Mouse (Mus musculus) megakaryocyte progenitor cell, adult 5-6 weeks (primary cell): ENCODE measurements around the gene Snai1. TPM values are rescaled to one million over a fixed set of nuclear protein-coding genes. Genes with fewer than 3 reads are reported as not detected.

Experiments used
- ATAC-seq: replicated peaks from 2 replicates; pipeline ENCODE4 v1.8.0; 2016; ENCODE audit warnings: mild to moderate bottlenecking, moderate TSS enrichment, inconsistent platforms; ENCODE audit not compliant: poor library complexity
- total RNA-seq, 2 experiments: library from RNA; stranded (forward) in 1 of 2; stranded (reverse) in 1 of 2; fragments of 157-497, 149-512 nt in 1 of 2; fragments of 200-1000 nt in 1 of 2; gene quantifications; 2 replicates each; pipeline versions ENCODE4 v1.2.3 to v1.2.4; 2015 to 2017

Snai1 gene
- total RNA-seq, 2 experiments from 2014 or later: 0.33 TPM; not detected in 1

DNA sequence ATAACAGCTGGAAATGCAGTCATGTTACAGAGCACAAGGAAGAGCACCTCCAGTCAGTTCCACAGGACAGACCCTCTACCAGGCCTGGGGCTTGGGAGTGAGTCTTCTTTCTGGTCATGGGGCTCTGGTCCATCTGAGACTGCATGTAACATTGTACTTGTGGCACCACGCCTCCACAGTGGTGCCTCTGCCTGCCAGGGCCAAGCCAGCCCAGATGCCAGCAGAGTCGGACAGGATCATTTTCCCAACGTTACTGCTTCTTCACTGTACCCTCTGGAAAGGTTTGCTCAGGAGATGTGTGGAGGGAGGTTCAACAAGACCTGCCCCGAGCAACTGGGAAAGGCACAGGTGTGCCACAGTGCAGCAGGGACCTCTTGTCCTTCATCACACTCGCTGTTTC, 22.3 kb upstream of the Snai1 start:
- no peak for ATAC-seq

DNA sequence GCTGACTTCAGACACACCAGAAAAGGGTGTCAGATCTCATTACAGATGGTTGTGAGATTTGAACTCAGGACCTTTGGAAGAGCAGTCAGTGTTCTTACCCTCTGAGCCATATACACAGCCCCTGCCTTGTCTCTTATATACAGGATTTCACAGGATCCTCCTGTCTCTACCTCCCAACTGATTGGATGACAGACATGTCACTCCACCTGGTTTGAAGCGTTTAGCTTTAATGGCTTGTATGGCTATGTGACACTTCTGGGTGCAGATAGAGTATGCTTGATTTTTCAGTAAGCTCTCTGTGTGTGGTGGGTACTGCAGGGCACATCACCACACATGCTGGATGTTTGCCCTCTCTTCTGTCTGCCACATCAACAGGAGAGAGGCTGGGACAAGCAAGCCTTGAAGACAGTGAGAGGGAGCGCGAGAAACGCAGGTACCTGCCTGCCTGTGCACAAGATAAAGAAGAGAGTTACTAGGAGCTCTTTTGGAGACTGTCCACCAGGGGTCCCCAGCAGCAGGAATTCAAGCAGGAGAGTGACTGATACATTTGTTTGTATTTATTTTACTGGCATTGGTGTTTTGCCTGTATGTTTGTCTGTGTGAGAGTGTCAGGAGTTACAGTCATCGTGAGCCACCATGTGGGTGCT, 18.3 kb upstream of the Snai1 start:
- peak; percentile 78 for ATAC-seq

DNA sequence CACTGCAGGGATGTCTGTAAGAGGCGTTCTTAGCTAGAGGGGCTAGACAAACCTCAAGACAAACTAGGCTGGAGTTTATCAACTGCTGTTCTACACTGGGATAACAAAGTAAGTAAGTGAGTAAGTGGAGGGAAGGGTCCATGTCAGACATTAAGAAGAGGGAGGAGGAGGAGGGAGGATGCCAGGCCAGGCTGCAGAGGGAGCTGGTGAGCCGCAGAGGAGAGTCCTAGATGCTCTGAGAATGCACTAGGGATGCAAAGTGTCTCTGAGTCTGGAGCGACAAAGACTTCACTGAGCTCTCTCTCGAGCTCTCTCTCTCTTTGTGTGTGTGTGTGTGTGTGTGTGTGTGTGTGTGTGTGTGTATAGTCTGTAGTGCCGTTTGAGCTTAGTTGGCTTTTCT, 9.7 kb upstream of the Snai1 start:
- ATAC-seq: peak; percentile 80

DNA sequence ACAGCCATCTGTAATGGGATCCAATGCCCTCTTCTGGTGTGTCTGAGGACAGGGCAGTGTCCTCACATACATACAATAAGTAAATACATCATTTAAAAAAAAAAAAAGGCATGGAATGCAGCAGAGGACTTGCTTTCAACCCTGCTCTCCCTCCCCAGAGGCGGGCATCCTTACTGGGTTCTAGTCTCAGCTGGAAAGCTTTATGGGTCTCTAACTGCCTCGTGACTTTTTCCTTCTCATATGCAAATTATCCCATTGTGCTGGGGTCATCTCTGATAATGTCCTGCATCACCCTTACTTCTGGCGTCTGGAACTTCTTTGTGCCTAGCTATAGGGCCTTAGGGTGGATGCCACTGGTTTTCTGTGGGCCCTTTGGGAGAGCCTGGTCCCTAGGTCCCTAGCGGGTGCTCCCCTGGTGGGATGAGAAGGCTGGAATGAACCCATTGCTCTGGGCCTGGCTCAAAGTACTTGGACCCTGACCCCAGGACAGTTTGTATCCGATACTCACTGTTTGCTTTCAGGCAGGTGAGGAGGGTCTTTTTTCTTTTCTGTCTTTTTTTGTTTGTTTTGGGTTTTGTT, 8.0 kb upstream of the Snai1 start:
- no peak for ATAC-seq

DNA sequence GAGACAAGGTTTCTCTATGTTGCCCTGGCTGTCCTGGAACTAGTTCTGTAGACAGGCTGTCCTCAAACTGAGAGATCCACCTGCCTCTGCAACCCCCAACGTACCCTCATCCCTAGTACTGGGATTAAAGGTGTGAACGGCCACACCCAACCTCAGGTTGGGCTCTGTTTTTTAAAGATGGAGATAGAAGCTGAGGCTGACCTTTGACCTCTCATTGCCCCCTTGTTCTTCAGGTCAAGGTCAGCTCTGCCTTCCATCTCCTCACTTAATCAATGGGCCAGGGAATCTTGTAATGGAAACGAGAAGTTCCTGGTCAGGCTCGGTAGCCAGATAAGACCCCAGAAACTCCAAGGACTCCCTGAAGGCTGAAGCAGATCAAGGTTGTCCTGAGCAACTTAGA, 7.5 kb upstream of the Snai1 start:
- ATAC-seq: no peak

DNA sequence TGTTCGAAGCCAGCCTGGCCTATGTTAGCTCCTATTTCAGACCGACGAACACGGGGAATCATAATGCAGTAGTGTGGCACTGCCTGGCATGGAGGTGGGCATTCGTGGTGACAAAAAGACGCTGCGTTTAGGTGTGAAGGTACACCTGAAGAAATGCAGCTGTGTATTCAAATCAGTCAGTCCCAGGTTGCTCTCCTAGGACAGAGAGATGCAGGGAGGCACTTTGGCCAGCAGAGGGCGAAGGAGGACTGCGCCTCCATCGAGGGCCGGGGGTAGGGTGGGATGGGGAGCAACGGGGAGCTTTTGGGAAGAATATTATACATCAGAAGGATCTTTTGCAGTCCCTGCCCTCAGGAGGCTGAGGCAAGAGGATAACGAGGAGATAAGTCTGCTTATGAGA, 5.9 kb upstream of the Snai1 start:
- peak; percentile 76 for ATAC-seq

DNA sequence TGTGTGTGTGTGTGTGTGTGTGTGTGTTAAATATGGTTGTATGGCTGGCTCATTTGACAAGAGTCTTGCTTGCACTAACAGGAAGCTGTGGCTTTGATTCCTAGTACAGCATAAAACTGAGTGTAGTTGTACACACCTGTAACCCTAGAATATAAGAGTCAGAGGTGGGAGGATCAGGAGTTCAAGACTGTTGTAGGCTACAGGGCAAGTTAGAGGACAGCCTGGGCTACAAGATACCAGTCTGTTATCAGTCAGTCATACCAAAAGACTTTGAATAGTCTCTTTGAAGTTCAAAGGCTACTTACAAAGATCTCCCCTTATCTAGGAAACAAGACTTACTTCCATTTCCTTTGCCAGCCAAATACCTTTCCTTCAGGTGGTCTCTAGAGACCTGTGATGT, 4.1 kb upstream of the Snai1 start:
- no peak for ATAC-seq

DNA sequence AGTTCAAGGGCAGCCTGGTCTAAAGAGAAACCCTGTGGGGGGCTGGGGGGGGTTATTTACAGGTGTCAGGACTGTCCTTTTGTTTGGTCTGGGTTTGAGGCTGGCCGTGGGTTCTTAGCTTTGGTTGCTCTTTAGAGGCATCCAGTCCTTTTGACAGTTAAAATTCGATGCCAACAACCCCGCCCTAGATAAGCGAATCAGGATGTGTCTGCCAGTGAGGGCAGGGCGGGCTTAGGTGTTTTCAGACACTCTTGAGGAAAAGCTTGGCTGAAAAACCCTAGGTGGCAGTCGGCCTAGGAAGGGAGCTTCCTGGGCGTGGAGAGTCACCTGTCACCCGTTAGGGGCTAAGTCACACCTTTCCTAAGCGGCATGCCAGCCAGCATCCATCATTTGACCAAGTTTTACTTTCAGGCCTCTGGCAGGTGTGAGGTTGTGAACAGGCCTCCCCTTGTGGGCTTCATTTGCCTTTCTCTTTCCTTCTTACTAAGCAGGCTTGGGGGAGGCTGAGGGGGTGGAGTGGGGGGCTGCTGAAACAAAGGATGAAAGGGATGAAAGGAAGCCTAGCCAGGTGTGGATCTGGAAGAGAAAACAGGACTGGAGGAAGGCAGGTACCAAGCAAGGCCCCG, 1.6 kb upstream of the Snai1 start:
- no peak; the same call in 1 of the 2 replicates for ATAC-seq

DNA sequence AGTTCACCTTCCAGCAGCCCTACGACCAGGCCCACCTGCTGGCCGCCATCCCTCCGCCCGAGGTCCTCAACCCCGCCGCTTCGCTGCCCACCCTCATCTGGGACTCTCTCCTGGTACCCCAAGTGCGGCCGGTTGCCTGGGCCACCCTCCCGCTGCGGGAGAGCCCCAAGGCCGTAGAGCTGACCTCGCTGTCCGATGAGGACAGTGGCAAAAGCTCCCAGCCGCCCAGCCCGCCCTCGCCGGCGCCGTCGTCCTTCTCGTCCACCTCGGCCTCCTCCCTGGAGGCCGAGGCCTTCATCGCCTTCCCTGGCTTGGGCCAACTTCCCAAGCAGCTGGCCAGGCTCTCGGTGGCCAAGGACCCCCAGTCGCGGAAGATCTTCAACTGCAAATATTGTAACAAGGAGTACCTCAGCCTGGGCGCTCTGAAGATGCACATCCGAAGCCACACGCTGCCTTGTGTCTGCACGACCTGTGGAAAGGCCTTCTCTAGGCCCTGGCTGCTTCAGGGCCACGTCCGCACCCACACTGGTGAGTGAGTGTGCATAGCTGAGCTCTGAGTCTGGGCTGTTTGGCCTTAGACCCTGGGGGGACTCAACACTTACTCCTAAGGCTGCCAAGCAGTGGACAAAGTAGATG, 794 bp downstream of the Snai1 start:
- ATAC-seq: no peak

DNA sequence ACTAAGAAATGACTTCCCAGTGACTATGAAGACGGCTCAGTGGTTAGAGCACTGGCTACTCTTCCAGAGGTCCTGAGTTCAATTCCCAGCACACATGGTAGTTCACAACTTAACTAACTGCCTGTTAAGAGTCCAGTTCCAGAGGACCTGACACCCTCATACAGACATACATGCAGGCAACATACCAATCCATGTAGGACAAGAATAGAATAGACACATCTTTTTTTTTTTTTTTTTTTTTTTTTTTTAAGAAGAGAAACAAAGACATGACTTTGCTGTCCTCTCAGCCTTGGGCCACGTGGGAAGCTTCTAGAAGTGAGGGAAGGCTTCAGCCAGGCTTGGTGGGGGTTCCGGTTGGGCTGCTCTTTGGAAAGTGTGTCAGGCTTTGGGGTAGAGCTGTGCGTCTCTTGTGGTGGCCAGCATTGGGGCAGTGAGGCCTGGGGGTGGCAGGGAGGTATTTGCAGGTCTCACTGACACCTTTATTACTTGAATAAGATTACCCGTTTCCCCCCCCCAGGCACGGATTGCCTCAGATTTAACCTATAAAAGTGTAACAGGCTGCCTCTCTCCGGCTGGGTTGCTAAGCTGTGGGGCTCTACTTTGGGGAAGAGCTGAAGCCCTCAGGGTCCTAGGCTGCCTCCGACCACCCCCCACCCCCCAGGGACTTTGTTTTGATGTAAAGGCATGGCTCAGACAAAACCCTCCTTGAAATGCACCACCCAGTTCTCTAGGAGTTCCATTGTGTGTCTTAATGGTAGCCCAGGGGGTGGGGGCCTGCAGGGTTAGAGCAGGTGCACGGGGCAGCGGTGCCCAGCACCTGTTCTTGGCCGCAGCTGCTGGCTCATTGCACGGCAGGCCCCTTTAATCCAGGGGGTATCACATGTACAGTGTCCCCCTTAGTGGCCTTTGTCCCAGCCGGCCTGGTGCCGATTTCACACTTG, 1.8 kb downstream of the Snai1 start:
- no peak for ATAC-seq

DNA sequence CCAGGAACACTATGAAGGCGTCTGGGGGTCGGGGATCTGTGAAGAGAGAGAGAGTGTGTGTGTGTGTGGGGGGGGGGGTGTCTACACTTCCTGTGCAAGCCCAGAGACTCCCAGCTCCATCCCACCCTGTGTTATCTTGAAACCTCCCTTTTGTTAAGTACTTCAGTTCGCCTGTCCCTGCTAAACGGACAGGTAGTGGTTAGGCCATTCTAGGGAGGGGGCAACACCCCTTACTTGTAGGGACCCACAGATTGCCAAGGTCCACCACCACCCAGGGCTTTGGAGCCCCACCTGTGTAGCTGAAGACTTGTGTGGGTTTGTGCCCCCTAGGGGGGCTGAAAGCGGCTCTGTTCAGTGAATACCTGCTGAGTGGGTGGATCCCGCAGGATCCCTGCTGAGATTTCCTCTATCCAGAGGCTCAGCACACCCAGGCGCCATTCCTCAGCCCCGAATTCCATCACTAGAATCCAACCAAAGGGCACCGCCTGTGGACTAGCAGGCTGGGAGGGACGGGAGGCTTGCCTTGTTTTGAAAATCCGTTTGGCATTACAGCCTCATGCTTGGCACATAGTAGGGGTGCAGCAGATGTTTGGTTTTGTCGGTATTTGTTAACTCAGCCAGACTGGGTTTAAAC, 2.6 kb downstream of the Snai1 start:
- ATAC-seq: no peak

DNA sequence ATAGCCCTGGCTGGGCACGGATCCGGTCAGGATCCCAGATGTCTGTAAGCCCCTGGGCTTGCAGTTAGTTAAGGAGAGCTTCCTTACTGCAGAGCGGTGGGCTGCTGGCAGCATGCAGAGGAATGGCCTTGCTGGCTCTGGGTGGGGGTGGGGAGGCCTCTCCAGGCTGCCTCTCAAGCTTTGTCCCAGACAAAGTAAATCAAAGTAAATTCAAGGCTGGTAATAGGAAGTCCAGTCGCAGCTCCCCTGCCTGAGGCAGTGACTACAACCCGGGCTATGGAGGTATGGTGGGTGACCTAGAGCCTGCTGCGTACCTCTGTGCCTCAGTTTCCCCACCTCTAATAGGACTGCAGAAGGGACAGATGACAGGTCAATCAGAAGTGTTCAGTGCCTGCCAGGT, 3.3 kb downstream of the Snai1 start:
- ATAC-seq: no peak

DNA sequence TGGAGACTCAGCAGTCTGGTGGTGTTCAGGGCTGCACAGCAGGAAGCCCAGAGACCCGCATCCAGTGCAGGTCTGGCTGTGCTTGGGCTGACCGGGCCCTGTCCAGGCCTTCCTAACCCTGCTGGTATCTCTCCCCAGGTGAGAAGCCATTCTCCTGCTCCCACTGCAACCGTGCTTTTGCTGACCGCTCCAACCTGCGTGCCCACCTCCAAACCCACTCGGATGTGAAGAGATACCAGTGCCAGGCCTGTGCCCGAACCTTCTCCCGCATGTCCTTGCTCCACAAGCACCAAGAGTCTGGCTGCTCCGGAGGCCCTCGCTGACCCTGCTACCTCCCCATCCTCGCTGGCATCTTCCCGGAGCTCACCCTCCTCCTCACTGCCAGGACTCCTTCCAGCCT, 3.8 kb downstream of the Snai1 start:
- ATAC-seq: no peak

DNA sequence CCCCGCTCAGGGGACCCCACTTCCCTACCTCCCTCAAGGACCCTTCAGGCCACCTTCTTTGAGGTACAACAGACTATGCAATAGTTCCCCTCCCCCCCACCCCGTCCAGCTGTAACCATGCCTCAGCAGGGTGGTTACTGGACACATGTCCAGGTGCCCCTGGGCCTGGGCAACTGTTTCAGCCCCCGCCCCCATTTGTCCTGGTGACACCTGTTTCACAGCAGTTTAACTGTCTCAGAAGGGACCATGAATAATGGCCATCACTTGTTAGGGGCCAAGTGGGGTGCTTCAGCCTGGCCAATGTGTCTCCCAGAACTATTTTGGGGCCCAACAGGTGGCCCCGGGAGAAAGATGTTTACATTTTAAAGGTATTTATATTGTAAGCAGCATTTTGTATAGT, 4.4 kb downstream of the Snai1 start:
- ATAC-seq: no peak

DNA sequence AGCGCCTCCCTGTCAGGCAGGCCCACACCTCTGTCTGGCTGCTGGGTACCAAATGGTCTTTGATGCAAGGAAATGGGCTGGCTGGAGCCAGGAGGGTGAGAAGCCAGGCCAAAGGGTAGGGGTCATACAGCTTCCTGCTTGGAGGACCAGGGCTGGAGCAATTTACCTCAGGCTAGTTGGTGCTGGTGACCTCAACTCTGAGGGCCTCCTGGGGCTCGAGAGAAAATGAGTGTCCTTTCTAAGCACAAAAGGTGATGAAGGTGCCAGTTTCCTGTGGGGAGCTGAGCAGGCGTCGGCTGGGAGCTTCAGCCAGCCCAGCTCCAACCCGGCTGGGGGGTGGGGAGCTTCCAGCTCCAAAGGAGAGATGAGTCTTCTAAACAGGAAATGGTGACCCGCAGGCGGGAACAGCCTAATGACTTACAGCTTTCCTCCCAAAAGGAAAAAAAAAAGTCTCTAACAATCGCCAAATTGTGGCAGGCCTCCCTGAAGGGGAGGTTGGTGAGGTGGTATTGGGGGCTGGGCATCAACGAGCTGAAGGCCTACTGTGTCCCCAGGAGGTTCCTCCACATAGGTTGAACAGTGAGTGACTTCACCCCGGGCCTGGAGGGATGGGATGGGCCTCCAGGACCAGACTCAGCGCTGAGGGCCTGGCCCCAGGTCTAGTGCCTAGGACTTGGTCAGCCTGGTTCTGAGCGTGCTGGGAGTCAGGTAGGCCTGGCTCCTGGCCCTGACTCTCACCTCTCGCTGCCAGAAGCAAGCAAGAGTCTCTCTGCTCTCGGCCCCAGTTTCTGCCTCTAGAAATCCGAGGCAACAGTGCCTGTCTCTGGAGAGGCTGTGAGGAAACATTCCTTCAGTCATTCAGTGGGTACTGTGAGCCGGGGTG, 5.4 kb downstream of the Snai1 start:
- no peak for ATAC-seq

DNA sequence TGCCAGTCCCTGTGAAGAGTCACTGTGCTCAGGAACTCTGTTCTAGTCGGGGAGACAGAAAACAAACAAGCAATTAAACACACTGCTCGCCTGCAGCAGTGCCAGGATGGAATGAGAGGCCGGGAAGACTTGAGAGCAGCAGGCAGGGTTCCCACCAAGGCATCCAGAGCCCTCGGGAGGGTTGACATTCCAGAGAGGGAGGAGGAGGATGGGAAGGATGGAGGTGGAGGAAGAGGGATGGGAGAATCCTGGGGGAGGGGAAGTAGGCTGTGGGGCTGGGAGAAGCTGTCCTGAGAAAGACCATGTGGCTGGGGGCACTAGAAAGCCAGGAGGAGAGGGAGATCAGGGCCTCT, 6.0 kb downstream of the Snai1 start:
- no peak for ATAC-seq

DNA sequence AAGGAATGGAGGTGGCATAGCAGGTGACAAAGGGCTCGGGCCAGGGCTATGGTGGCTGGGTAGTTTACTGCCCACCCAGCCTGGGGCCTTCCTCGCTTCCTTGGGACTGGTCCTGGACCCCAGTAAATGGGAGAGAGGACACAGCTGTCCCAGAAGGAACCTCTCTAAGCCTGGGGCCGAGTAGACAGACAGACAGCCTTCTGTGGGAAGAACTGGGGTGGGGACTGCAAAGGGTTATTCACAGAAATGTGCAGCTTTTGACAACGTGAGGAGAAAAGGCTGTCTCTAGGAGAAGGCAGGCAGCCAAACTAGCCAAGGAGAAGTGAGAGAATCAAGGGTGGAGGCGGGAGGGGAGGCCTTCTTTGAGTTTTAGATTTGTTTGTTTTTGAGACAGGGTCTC, 6.5 kb downstream of the Snai1 start:
- ATAC-seq: no peak

DNA sequence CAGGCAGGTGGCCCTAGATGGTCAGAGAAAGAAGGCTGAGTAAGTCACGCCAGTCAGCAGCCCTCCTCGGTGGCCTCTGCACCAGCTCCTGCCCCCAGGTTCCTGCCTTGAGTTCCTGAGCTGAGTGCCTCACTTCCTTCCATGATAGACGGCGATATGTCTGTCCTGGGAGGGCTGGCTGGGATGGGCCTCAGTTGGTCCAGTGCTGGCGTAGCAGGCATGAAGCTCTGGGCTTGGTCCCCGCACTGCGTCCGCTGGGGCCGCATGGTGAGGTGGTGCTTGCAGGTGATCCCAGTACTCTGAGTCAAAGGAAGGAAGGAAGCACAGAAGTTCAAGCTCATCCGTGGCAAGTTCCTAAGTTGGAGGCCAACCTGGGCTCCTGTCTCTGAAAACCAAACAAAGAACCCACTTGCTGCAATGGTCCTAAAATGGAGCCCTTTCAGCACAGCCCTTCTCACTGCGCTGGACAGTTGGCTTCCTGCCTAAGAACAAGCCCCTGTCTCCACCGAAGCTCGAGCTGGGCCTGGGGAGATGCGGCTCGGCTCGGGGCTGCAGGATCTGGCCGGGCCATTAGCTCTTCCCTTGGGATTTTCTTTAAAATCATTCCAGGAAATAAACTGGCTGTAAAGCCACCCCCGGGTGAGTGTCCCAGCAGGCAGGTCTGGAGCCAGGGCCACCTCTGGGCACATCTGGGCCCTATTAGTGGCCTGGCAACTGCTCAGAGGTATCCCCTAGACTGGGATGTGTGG, 8.6 kb downstream of the Snai1 start:
- no peak for ATAC-seq

DNA sequence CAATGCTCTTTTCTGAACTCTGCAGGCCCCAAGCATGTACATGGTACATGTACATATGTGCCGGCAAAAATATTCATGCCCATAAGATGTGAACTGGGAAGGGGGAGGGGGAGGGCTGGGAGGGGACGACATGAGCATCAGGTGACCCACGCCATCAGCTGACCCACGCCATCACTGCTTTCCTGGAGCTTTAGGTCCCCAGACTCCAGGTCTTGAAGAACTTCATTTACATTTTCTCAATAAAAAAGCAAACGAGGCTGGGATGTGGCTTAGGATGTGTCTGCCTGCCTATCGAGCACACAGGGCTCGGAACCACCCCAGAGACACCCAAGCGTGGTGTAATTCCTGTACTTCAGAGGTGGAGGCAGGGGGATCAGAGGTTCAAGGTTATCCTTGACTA, 9.4 kb downstream of the Snai1 start:
- ATAC-seq: no peak
